In the genomic region with DNA sequence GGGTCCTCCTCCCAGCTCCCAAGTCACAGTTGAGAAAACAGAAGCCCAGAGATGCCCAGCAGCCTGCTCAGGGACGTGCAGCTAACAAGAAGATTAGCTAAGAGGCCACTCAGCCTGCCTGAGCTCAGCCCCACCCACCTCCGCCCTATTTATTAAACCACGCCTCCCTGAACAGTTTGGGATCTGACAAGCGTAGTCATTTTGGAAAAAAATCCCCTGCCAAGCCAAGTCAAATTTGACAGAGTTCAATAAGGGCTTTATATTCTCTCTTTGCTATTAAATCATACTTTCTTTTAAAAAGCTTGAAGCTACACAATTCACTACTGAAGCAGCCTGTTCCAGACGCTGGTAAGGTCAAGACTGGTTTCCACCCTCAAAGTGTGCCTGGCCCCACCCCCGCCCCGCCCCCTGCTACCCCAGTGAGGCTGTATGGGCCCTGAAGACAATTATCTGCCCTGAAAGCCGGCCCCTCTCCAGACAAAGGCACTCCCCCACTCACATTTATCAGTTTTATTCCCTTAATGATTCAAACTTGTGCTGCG, we compare ENCODE assay signal across 8 mouse cellular contexts.
A peak's percentile ranks its signal among the peaks of the same experiment; 100 is the strongest.
DNase-seq lines count a peak whose midpoint lies in the region; ATAC-seq lines count a peak whose summit lies in the region.

No protein-coding gene starts in this region.

- H3K4me2 ChIP-seq in intestine, embryonic 16.5 days (ENCODE audit: low read depth, low read length) = peak overlapping the region; percentile 39; the same call in 1 of the 2 replicates

- H3K27ac ChIP-seq in intestine, embryonic 16.5 days (ENCODE audit: low read length) = no peak overlapping the region

- no peaks in the 10 kb centered on the region for H3K36me3 ChIP-seq in intestine, embryonic 16.5 days (ENCODE audit: control insufficient read depth, insufficient read depth, low read length)

- H3K9me3 ChIP-seq in intestine, embryonic 16.5 days (ENCODE audit: control insufficient read depth, low read length) = no peaks in the 10 kb centered on the region

- peak; percentile 94 for ATAC-seq in intestine, embryonic 16.5 days
- ATAC-seq in CD4-positive, CD25-positive, alpha-beta regulatory T cell, adult 4 months = no peak

- peak; percentile 83 for DNase-seq in Muller cell, postnatal 12 days (ENCODE audit: inconsistent ontology term)
- peak; percentile 89 for DNase-seq in embryo, embryonic 10 days (ENCODE audit: low spot score)
- peak; percentile 28 for DNase-seq in gonadal fat pad, adult 2 months (ENCODE audit: low read depth)
- DNase-seq in lung, adult 18-20 months = peak; percentile 76 to 85
- DNase-seq in retina, postnatal 1 day = peak; percentile 95
- DNase-seq in natural killer cell, adult 2 months (ENCODE audit: low spot score in 2 of 2) = no peak

- 2% methylated on average over 9 of the region's 9 CpGs for WGBS in intestine, embryonic 16.5 days

- no peaks in the 10 kb centered on the region for H3K27me3 ChIP-seq in intestine, embryonic 16.5 days (replicated peaks; ENCODE audit: control insufficient read depth, insufficient read depth, low read length)

- peak overlapping the region; percentile 25; the same call in 1 of the 2 replicates for H3K4me3 ChIP-seq in intestine, embryonic 16.5 days (ENCODE audit: low read length)

- no peak overlapping the region for H3K9ac ChIP-seq in intestine, embryonic 16.5 days (ENCODE audit: low read depth, low read length)

- peaks cover 18% of the 10 kb centered on the region for H3K4me1 ChIP-seq in intestine, embryonic 16.5 days (ENCODE audit: control insufficient read depth, insufficient read depth, low read length)

Comparison
In these comparisons a context has a peak if more than half of its experiments do, and no peak if none do; other contexts are left out.
1. DNase-seq: peak in Muller cell, postnatal 12 days (single experiment), embryo, embryonic 10 days (single experiment), gonadal fat pad, adult 2 months (single experiment), lung, adult 18-20 months (2 of 2) and retina, postnatal 1 day (single experiment); none in natural killer cell, adult 2 months (0 of 2).